Mouse (Mus musculus) kidney, postnatal 25 days (tissue): Measurements from ENCODE around the gene Tube1.
A peak's percentile ranks its signal among the peaks of the same experiment; 100 is the strongest.

Experiments used
- DNase-seq, 2 experiments: peaks; one replicate each; pipeline ENCODE4 v3.0.0; 2021; ENCODE audit warnings: mixed read lengths in 2 of 2

Tube1 gene

GRCm38 (mm10) chr10:39133462-39134310 is at the start of gene Tube1, which contains the start of gene Fam229b:
Gene Tube1 (plus strand): TSS chr10:39133976.
Gene Fam229b (minus strand): TSS chr10:39133914.
- peak; percentile 94 to 96 for DNase-seq

GRCm38 (mm10) chr10:39096981-39097380 is 36.8 kb upstream of the Tube1 start:
- DNase-seq: peak in 1 of 2 experiments; percentile 56

- no peak for DNase-seq
These were observed 35.0 kb upstream of the Tube1 start for GRCm38 (mm10) chr10:39098746-39099145.

GRCm38 (mm10) chr10:39104803-39105449 is 28.9 kb upstream of the Tube1 start:
- DNase-seq: no peak

- DNase-seq: no peak
These were observed 27.4 kb upstream of the Tube1 start for GRCm38 (mm10) chr10:39106413-39106812.

- DNase-seq: no peak
These were observed 26.8 kb upstream of the Tube1 start for GRCm38 (mm10) chr10:39106935-39107334.

GRCm38 (mm10) chr10:39108837-39109488 is 24.8 kb upstream of the Tube1 start:
- DNase-seq: no peak

- DNase-seq: no peak
These were observed 24.3 kb upstream of the Tube1 start for GRCm38 (mm10) chr10:39109489-39109874.

- no peak for DNase-seq
These were observed 12.4 kb upstream of the Tube1 start for GRCm38 (mm10) chr10:39121412-39121811.

GRCm38 (mm10) chr10:39137766-39138165 is 4.0 kb downstream of the Tube1 start:
- no peak for DNase-seq

- DNase-seq: no peak
These were observed 5.0 kb downstream of the Tube1 start for GRCm38 (mm10) chr10:39138761-39139160.

- no peak for DNase-seq
These were observed 7.1 kb downstream of the Tube1 start for GRCm38 (mm10) chr10:39140843-39141242.

GRCm38 (mm10) chr10:39141401-39141800 is 7.6 kb downstream of the Tube1 start:
- DNase-seq: no peak

GRCm38 (mm10) chr10:39142216-39142615 is 8.4 kb downstream of the Tube1 start:
- DNase-seq: no peak

- no peak for DNase-seq
These were observed 22.9 kb downstream of the Tube1 start for GRCm38 (mm10) chr10:39156719-39157118.

GRCm38 (mm10) chr10:39157321-39157720 is 23.5 kb downstream of the Tube1 start:
- no peak for DNase-seq

GRCm38 (mm10) chr10:39158306-39158705 is 24.5 kb downstream of the Tube1 start:
- DNase-seq: no peak

- no peak for DNase-seq
These were observed 27.6 kb downstream of the Tube1 start for GRCm38 (mm10) chr10:39161406-39161805.

GRCm38 (mm10) chr10:39162666-39163484 is 29.1 kb downstream of the Tube1 start:
- peak; percentile 23 to 58 for DNase-seq

GRCm38 (mm10) chr10:39163694-39164093 is 29.9 kb downstream of the Tube1 start, which contains the start of gene Ccn6:
Gene Ccn6 (minus strand): TSS chr10:39163794.
- peak in 1 of 2 experiments; percentile 37 for DNase-seq

- no peak for DNase-seq
These were observed 31.9 kb downstream of the Tube1 start for GRCm38 (mm10) chr10:39165632-39166115.

- DNase-seq: peak in 1 of 2 experiments; percentile 40
These were observed 33.8 kb downstream of the Tube1 start for GRCm38 (mm10) chr10:39167611-39168010.
